Mouse (Mus musculus): ENCODE measurements around the gene Sigirr.

Sigirr gene

DNA sequence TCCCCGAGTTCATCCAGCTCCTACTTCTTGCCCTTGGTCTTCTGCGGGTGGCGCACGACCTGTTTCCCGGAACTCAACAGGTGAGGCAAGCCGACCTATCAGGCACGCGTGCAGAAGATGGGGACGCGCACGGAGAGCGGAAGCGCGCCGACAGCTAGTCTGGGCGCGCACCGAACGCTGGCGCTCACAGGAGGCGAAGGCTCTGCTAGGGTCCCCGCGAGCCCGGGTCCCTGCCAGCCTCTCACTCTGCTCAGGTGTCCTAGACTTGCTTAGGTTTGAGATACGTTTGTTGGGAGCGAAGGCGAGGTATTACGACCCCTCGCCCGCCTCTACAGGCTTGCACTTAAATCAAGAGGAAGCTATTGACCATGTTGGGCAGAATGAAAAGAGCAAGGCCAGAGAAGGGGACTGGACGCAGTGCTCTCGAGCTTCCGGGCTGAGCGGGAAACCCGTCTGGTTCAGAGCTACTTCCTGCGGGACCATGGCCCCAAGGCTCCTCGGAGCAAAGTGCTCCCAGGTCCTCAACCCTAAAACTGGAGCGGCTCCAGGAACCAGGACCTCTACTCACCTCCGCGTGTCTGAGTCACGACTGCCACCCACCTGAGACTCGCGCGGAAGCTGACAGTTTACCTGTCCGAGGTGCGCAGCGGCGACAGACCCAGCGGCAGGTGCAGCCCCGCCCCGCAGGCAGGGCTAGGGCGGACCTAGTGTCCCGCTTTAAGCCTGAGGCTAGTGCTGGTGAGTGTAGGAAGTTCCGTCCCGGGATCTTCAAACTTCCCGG lies at the start of gene Sigirr:
Gene Sigirr (minus strand): TSS at position 662 of the 781 bp plus-strand sequence.
- DNase-seq (ENCODE audit: low spot score in 2 of 2) = peak; percentile 17 to 37

- DNase-seq (ENCODE audit: low spot score in 2 of 2) = no peak
Observed at GRCm38 (mm10) chr7:141148639-141149038, 48.3 kb upstream of the Sigirr start.

DNA sequence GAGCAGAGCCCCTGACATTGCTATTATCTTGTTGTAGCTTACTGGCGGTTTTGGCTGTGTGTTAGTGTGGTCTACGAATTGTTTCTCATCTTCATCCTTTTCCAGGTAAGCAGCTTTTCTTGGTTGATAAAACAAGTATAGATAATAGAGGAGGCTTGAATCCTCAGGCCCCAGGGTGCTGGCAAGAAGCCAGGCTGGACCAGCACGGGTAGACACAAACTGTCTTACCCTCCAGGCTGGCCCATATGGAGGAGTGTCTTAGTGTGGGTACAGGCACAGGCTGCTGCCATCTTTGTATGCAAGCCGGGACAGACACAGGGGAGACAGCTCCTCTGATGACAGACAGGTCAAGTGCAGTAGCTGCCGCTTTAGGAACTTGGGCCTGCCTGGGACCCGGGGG lies 46.7 kb upstream of the Sigirr start:
- no peak for DNase-seq (ENCODE audit: low spot score in 2 of 2)

DNA sequence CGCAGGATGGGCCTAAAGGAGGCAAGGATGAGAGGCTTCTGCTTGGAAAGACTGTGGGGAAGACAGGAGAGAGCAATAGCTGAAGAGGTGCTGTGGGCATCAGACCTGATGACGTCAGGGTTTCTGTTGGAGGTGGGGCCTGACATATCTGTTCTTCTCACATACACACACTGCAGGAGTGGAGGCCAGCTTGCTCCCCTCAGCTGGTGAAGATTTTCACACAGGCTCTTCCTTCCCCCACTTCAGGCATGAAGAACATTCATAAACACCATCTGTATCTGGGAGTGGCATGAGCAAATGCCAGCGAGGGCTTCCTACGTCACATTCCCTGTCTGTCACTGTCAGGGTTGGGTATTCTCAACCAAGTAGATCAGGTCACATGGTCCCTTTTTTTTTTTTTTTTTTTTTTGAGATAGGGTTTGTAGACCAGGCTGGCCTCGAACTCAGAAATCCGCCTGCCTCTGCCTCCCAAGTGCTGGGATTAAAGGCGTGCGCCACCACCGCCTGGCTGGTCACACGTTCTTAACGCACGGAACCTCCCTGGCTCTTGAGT lies 45.7 kb upstream of the Sigirr start:
- DNase-seq (ENCODE audit: low spot score in 2 of 2) = no peak

DNA sequence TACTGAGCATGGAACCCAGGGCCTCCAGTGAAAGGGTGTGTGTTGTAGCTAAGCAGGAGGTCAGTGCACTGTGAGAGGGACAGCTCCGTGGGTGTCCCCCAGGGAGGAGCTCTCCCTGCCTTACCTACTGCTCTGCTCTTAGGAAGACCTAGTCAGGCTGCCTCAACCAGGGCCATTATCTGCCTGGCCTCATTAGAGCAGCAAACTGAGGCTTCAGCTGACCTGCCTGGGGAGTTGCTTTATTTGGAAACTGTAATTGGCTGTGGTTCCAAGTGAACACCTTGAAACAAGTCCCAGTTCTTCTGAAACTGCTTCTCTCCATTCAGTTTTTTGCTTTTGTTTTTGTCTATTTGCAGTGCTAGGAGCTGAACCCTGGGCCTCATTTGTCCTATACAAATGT lies 45.0 kb upstream of the Sigirr start:
- DNase-seq (ENCODE audit: low spot score in 2 of 2) = no peak

DNA sequence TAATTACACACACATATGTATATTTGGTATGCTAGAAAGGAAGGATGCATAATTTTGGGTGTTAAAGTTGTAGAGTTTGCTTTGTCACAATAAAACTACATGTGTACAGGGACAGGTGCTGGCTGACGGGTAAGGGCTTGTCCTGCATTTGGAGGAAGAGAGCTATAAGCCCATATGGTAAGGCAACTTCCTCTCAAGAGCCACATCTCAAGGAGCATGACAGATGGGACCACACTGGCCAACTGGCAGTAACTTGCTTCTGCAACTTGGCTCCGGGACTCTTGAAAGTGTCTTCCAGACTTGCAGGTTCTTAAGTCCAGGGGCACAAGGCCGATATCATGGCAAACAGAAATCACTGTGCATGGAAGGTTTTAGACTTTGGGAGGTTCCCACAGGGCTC lies 44.3 kb upstream of the Sigirr start:
- DNase-seq (ENCODE audit: low spot score in 2 of 2) = no peak

- no peak for DNase-seq (ENCODE audit: low spot score in 2 of 2)
Observed at GRCm38 (mm10) chr7:141143861-141144260, 43.5 kb upstream of the Sigirr start.

DNA sequence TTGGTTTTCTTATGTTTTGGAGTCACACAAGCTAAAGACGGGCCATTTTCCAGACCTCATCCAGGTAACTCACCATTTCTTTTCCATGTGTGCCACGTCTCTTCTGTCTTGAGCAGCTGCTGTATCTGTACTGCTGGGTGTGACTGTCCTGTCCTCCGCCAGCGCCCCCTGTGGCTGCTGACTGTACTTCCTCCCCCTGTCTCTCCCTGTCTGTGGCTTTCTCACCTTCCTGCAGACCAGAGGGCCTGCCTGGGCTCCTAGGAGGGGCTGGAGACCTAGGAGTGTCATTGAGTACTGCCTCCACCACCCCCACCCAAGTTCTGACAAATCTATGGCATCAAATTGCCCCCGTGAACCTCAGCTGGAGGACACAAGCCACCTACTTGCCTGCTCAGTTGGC lies 42.7 kb upstream of the Sigirr start:
- DNase-seq (ENCODE audit: low spot score in 2 of 2) = no peak

DNA sequence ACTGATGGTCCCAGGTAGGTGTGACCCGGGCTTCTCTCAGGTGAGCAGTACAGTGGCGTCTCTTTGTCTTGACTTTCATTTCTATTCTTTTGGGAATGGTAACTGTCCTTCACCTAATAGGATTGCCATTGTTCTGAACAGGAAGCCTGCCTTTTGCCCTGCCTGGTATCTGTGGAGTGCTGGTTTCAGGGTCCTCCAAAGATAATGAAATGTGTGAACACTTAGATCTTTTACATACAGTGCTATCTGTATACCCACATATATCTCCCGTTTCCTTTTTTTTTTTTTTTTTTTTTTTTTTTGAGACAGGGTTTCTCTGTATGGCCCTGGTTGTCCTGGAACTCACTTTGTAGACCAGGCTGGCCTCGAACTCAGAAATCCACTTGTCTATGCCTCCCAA lies 41.0 kb upstream of the Sigirr start:
- no peak for DNase-seq (ENCODE audit: low spot score in 2 of 2)

DNA sequence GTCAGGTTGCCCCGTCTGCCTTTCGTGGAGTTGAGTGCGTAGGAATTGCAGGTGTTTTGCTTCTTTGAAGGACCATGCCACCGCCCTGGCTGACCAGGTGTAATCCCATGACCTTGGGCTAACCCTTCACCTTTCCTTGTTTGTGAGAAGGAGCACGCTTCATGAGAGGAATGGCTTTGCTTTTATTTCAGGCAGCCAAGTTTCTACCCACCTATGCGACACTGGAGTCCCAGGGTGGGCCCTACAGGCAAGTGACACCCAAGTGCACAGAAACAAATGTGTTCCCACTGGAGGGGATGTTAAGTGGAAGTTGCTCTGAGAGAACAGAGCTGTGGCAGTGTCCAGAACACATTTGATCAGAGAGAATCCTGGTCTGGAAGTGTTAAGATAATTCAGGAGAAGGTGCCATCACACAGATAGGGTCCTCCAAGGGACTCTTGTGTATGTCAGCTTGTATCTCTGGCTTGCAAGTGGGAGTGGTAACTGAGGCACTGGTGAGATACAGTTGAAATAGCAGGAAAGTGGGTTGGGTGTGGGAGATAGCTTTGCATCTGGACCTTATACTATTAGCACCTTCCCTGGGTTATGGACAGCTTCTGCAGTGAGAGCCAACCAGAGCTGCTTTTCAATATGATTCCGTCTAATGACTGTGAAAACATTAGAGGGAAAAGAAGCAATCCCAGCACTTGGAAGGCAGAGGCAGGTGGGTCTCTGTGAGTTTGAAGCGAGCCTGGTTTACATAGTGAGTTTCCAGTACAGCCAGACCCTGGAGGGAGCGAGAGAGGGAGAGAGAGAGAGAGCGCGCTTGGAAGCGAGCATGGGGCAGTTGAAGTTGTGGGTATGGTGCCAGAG lies 31.8 kb upstream of the Sigirr start:
- DNase-seq (ENCODE audit: low spot score in 2 of 2) = no peak

DNA sequence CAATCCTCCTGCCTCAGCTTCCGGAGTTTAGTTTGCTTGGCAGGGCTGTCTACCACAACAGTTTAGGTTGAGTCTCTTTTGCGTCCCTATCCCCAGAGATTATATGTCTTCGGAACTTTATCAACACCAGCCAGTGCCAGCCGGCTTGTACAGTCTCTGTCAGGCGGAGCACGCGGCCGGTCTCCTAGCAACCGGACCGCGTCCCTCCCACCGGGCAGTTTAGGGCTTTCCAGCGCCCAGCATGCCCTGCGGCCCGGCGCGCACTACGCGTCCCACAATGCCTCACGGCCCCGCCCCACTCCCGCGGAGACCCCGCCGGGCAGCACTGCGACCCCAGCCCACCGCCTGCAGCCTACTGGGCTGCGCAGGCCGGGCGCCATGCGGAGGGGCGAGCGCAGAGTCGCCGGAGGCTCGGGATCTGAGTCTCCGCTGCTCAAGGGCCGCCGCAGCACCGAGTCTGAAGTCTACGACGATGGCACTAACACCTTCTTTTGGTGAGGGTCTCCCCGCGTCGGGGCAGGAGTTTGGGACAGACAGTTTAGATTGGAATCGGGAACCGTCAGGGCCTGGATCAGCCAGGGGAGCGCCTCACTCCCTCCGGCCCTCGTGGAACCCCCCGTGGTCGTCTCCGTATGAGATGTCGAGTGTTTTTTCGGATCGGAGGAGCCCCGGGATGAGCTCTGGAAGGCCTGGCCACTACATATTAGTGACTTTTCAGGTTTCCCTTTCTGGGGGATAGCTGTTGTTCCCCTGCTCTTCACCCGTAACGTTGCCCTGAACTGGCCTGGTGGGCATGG lies 30.9 kb upstream of the Sigirr start:
- DNase-seq (ENCODE audit: low spot score in 2 of 2) = peak; percentile 87 to 93

DNA sequence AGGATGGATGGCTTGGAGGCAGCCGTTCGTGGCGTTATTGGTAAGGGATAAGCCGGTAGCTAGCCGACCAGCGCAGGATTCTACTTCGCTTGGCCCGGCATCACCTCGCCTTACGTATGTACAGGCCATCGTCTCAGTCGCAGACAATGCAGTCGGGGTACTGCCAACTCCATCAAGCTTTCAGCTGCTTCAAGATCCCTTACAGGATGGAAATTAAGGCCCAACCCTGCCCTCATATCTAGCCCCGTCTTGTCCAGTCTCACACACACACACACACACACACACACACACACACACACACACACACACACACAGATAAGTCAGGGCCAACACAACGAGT lies 23.1 kb upstream of the Sigirr start:
- DNase-seq (ENCODE audit: low spot score in 2 of 2) = no peak

DNA sequence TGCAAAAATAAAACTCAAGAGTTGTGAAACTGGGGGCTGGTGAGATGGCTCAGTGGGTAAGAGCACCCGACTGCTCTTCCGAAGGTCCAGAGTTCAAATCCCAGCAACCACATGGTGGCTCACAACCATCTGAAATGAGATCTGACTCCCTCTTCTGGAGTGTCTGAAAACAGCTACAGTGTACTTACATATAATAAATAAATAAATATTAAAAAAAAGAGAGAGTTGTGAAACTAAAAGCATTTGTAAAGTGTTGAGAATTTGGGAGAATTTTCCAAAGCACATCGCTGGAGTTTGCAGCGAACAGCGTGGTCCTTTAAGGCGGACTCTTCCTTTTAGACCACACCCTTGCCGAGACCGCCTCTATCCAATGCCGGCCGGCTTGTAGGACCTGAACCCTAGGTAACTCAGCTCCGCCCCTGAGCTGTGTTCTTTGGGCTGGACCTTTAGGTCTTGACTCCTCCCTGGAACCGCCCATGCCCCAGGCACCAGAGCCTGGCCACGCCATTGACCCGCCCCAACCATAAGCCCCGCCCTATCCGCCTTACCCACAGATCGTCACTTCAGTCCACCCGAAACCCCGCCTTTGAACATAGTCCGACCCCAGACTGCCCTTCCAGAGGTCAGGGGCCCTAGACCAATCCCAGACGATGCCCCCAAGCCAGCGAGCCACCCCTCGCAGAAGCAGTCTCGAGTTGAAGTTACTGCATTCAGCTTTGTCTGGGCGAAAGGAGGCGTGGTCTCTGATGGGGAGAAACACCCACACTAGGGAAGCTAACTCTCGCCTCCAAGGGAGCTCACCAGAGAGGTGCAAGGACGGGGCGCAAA lies 22.5 kb upstream of the Sigirr start:
- peak; percentile 88 to 89 for DNase-seq (ENCODE audit: low spot score in 2 of 2)

DNA sequence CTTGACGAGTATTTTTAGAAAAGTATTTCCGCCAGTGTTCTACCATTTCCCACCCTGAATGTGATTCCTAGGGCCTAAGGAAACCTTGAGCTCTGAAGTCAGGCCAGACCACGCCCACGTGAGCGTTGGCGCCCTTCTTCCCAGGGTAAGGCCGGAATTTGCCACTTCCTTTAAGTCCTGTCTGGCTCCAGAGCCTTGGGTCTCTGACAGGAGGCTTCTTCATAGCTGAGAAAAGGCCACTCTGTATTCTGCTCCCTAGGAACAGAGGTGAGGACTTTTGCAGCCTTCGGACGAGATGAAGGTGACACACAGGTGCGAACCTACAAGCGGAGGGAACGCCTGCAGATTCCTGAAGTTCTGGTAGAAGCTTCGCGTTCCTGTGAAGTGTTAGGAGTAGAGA lies 21.9 kb upstream of the Sigirr start, which contains the start of gene Ptdss2:
Gene Ptdss2 (plus strand): TSS at position 138 of the 400 bp plus-strand sequence.
- DNase-seq (ENCODE audit: low spot score in 2 of 2) = no peak

- no peak for DNase-seq (ENCODE audit: low spot score in 2 of 2)
Observed at GRCm38 (mm10) chr7:141121051-141121531, 20.7 kb upstream of the Sigirr start.

- DNase-seq (ENCODE audit: low spot score in 2 of 2) = no peak
Observed at GRCm38 (mm10) chr7:141120605-141121004, 20.2 kb upstream of the Sigirr start.

DNA sequence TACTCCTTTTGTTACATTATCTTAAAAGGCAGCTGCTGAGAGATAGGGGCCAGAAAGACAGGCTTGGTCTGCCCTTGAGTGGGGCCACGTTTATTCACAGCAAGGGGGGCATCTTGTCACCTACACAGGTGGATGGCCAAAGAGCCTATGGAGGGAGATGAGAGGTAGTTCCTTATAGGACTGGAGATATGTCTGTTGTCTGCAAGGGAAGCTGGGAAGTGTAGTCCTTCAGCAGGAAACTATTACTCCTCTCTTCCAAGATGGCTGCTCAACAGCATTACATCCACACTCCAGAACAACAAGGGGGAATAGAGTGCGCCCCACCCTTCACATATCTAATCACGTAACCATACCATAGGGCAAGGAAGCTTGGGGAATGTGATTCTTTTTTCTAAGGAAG lies 19.1 kb upstream of the Sigirr start:
- DNase-seq (ENCODE audit: low spot score in 2 of 2) = no peak

- DNase-seq (ENCODE audit: low spot score in 2 of 2) = no peak
Observed at GRCm38 (mm10) chr7:141117636-141118035, 17.3 kb upstream of the Sigirr start, which contains the start of gene Ano9. Gene Ano9 (minus strand): TSS chr7:141117806.

- no peak for DNase-seq (ENCODE audit: low spot score in 2 of 2)
Observed at GRCm38 (mm10) chr7:141115874-141116273, 15.5 kb upstream of the Sigirr start.

- no peak for DNase-seq (ENCODE audit: low spot score in 2 of 2)
Observed at GRCm38 (mm10) chr7:141103161-141103560, 2.8 kb upstream of the Sigirr start.

- DNase-seq (ENCODE audit: low spot score in 2 of 2) = no peak
Observed at GRCm38 (mm10) chr7:141097177-141097576, 3.2 kb downstream of the Sigirr start.
